Mouse (Mus musculus) forebrain, embryonic 16.5 days (tissue): Measurements from ENCODE around the gene Clec16a. TPM values are rescaled to one million over a fixed set of nuclear protein-coding genes. Genes with fewer than 3 reads are reported as not detected.
A peak's percentile ranks its signal among the peaks of the same experiment; 100 is the strongest.

Source experiments
- ATAC-seq: fragments of 200-750 bp; cut with Nextera tagmentation; 2 replicates; pipeline ENCODE4 v1.8.0; 2017; ENCODE audit warnings: mild to moderate bottlenecking, moderate library complexity
- H3K27ac ChIP-seq: fragments of 300-500 bp; sonication (generic); 2 replicates; pipeline ENCODE4 v1.5.1; 2014; ENCODE audit warnings: low read length, control low read depth
- H3K27me3 ChIP-seq: fragments of 300-500 bp; sonication (generic); replicated peaks from 2 replicates; pipeline ENCODE4 v1.6.1; 2014; ENCODE audit warnings: low read length; ENCODE audit not compliant: control insufficient read depth, insufficient read depth
- H3K36me3 ChIP-seq: fragments of 300-500 bp; sonication (generic); 2 replicates; pipeline ENCODE4 v1.6.1; 2014; ENCODE audit not compliant: control insufficient read depth, insufficient read depth
- H3K4me1 ChIP-seq: fragments of 300-500 bp; sonication (generic); replicated peaks from 2 replicates; pipeline ENCODE4 v1.6.1; 2014; ENCODE audit warnings: low read length; ENCODE audit not compliant: control insufficient read depth, insufficient read depth
- H3K4me2 ChIP-seq: fragments of 300-500 bp; sonication (generic); 2 replicates; pipeline ENCODE4 v1.6.1; 2014; ENCODE audit warnings: mild to moderate bottlenecking, low read length, control low read depth
- H3K4me3 ChIP-seq: fragments of 300-500 bp; sonication (generic); replicated peaks from 2 replicates; pipeline ENCODE4 v1.5.1; 2014; ENCODE audit warnings: mild to moderate bottlenecking, low read length, control low read depth
- H3K9ac ChIP-seq: fragments of 300-500 bp; sonication (generic); replicated peaks from 2 replicates; pipeline ENCODE4 v1.6.1; 2014; ENCODE audit warnings: low read depth, low read length, control low read depth
- H3K9me3 ChIP-seq: fragments of 300-500 bp; sonication (generic); 2 replicates; pipeline ENCODE4 v1.6.1; 2016; ENCODE audit warnings: low read length; ENCODE audit not compliant: control insufficient read depth
- WGBS: fragments of 180-500 bp; shearing (Covaris S2); extraction: QIAGEN DNeasy Blood & Tissue Kit; methylation state at CpG from one replicate; pipeline ENCODE4 v1.1.7; 2014; 5-methylcytosine and 5-hydroxymethylcytosine counted together
- polyA plus RNA-seq: library from polyadenylated mRNA; unstranded; fragments of >200 nt; fragmentation: Nextera tagmentation; extraction: Ambion mirVana; gene quantifications from 2 replicates; pipeline ENCODE4 v1.2.1, GENCODE M21; 2015

Clec16a gene
- polyA plus RNA-seq, result 69.0 and 72.8 TPM in 2 replicates

GRCm38 (mm10) chr16:10544995-10545622, at the start of gene Clec16a:
Gene Clec16a, plus strand, starts transcription at chr16:10545339.
- no peak within 1 kb of the TSS for H3K27ac ChIP-seq
- WGBS, result under 1% methylated on average over 58 of the region's 58 CpGs
- no peaks in the 10 kb centered on the region for H3K36me3 ChIP-seq
- H3K9me3 ChIP-seq, result no peaks in the 10 kb centered on the region
- peak; percentile 92 for ATAC-seq
- peak within 1 kb of the TSS; percentile 70 for H3K4me2 ChIP-seq
- H3K9ac ChIP-seq, result peak within 1 kb of the TSS; percentile 78
- H3K27me3 ChIP-seq, result no peaks in the 10 kb centered on the region
- H3K4me1 ChIP-seq, result peaks cover 37% of the 10 kb centered on the region
- peak within 1 kb of the TSS; percentile 70 for H3K4me3 ChIP-seq

- H3K36me3 ChIP-seq, result no peaks in the 10 kb centered on the region
- ATAC-seq, result no peak
- H3K9ac ChIP-seq, result no peak overlapping the region
- no peak overlapping the region for H3K4me2 ChIP-seq
- H3K4me3 ChIP-seq, result no peak overlapping the region
- H3K4me1 ChIP-seq, result no peaks in the 10 kb centered on the region
- WGBS, result 66% methylated on average over 2 of the region's 2 CpGs
- no peaks in the 10 kb centered on the region for H3K9me3 ChIP-seq
- H3K27ac ChIP-seq, result no peak overlapping the region
- no peaks in the 10 kb centered on the region for H3K27me3 ChIP-seq
These were observed 49.3 kb upstream of the Clec16a start for GRCm38 (mm10) chr16:10495824-10496298.

GRCm38 (mm10) chr16:10498096-10498602, 47.0 kb upstream of the Clec16a start:
- no peak overlapping the region for H3K27ac ChIP-seq
- ATAC-seq, result no peak
- no peaks in the 10 kb centered on the region for H3K36me3 ChIP-seq
- no peak overlapping the region for H3K9ac ChIP-seq
- H3K4me3 ChIP-seq, result no peak overlapping the region
- H3K4me2 ChIP-seq, result no peak overlapping the region
- WGBS, result 58% methylated on average over 5 of the region's 5 CpGs
- H3K4me1 ChIP-seq, result no peaks in the 10 kb centered on the region
- H3K27me3 ChIP-seq, result no peaks in the 10 kb centered on the region
- no peaks in the 10 kb centered on the region for H3K9me3 ChIP-seq

GRCm38 (mm10) chr16:10499122-10499521, 46.0 kb upstream of the Clec16a start:
- no peaks in the 10 kb centered on the region for H3K9me3 ChIP-seq
- H3K4me1 ChIP-seq, result no peaks in the 10 kb centered on the region
- no peak for ATAC-seq

GRCm38 (mm10) chr16:10501865-10502264, 43.3 kb upstream of the Clec16a start:
- WGBS, result 16% methylated on average over 8 of the region's 8 CpGs

More at GRCm38 (mm10) chr16:10499122-10499521, 46.0 kb upstream of the Clec16a start:
- H3K36me3 ChIP-seq, result no peaks in the 10 kb centered on the region
- no peak overlapping the region for H3K4me2 ChIP-seq
- H3K27me3 ChIP-seq, result no peaks in the 10 kb centered on the region
- H3K4me3 ChIP-seq, result no peak overlapping the region
- H3K27ac ChIP-seq, result no peak overlapping the region
- H3K9ac ChIP-seq, result no peak overlapping the region
- WGBS, result 56% methylated on average over 1 of the region's 1 CpGs

GRCm38 (mm10) chr16:10503058-10503457, 42.1 kb upstream of the Clec16a start:
- H3K9me3 ChIP-seq, result no peaks in the 10 kb centered on the region
- H3K27me3 ChIP-seq, result no peaks in the 10 kb centered on the region
- WGBS, result 73% methylated on average over 2 of the region's 2 CpGs
- H3K4me2 ChIP-seq, result no peak overlapping the region
- H3K9ac ChIP-seq, result no peak overlapping the region
- 0 out of 2 replicates have a peak, but pooled peaks cover 3% of the 10 kb centered on the region for H3K4me1 ChIP-seq
- no peak overlapping the region for H3K27ac ChIP-seq
- no peaks in the 10 kb centered on the region for H3K36me3 ChIP-seq
- no peak overlapping the region for H3K4me3 ChIP-seq
- ATAC-seq, result no peak

More at GRCm38 (mm10) chr16:10501865-10502264, 43.3 kb upstream of the Clec16a start:
- Histone ChIP-seq H3K27ac (no peak overlapping the region), H3K36me3 (no peaks in the 10 kb centered on the region), H3K4me1 (no peaks in the 10 kb centered on the region), H3K4me3 (no peak overlapping the region), H3K9ac (no peak overlapping the region), H3K4me2 (no peak overlapping the region), H3K27me3 (no peaks in the 10 kb centered on the region), H3K9me3 (no peaks in the 10 kb centered on the region)
- no peak for ATAC-seq

- 14% methylated on average over 4 of the region's 4 CpGs for WGBS
- H3K4me2 ChIP-seq, result no peak overlapping the region
- no peaks in the 10 kb centered on the region for H3K9me3 ChIP-seq
- no peaks in the 10 kb centered on the region for H3K36me3 ChIP-seq
- 0 out of 2 replicates have a peak, but pooled peaks cover 2% of the 10 kb centered on the region for H3K27me3 ChIP-seq
- H3K4me1 ChIP-seq, result 0 out of 2 replicates have a peak, but pooled peaks cover 3% of the 10 kb centered on the region
- H3K9ac ChIP-seq, result no peak overlapping the region
- no peak overlapping the region for H3K4me3 ChIP-seq
- ATAC-seq, result peak; percentile 52
- no peak overlapping the region for H3K27ac ChIP-seq
These were observed 37.7 kb upstream of the Clec16a start for GRCm38 (mm10) chr16:10507445-10507844.

- H3K4me3 ChIP-seq, result no peak overlapping the region
- H3K4me2 ChIP-seq, result no peak overlapping the region
- ATAC-seq, result no peak
- no peaks in the 10 kb centered on the region for H3K9me3 ChIP-seq
- H3K27ac ChIP-seq, result no peak overlapping the region
- H3K4me1 ChIP-seq, result 0 out of 2 replicates have a peak, but pooled peaks cover 3% of the 10 kb centered on the region
- H3K36me3 ChIP-seq, result no peaks in the 10 kb centered on the region
- WGBS, result 81% methylated on average over 6 of the region's 6 CpGs
- 0 out of 2 replicates have a peak, but pooled peaks cover 2% of the 10 kb centered on the region for H3K27me3 ChIP-seq
- H3K9ac ChIP-seq, result no peak overlapping the region
These were observed 36.4 kb upstream of the Clec16a start for GRCm38 (mm10) chr16:10508691-10509090.

GRCm38 (mm10) chr16:10510477-10511133, 34.5 kb upstream of the Clec16a start:
- Histone ChIP-seq H3K27ac (no peak overlapping the region), H3K27me3 (0 out of 2 replicates have a peak, but pooled peaks cover 2% of the 10 kb centered on the region), H3K9me3 (no peaks in the 10 kb centered on the region), H3K4me2 (no peak overlapping the region), H3K9ac (no peak overlapping the region), H3K4me1 (0 out of 2 replicates have a peak, but pooled peaks cover 3% of the 10 kb centered on the region), H3K36me3 (no peaks in the 10 kb centered on the region), H3K4me3 (no peak overlapping the region)
- no peak for ATAC-seq
- WGBS, result 51% methylated on average over 14 of the region's 14 CpGs
